Mouse (Mus musculus): ENCODE measurements around the gene Ube2k. TPM values are rescaled to one million over a fixed set of nuclear protein-coding genes. Genes with fewer than 3 reads are reported as not detected.
"Not testable (repeated sequence)": the region's sequence is repeated elsewhere in the genome, so short reads cannot be mapped to it uniquely, and the experiment has no call there.

The Ube2k gene
- 100 to 1,000 TPM in 1 of 2 experiments, 10 to 100 TPM in 1; 97.1 to 108 TPM for polyA plus RNA-seq (2017; shearing (Covaris generic))

DNA sequence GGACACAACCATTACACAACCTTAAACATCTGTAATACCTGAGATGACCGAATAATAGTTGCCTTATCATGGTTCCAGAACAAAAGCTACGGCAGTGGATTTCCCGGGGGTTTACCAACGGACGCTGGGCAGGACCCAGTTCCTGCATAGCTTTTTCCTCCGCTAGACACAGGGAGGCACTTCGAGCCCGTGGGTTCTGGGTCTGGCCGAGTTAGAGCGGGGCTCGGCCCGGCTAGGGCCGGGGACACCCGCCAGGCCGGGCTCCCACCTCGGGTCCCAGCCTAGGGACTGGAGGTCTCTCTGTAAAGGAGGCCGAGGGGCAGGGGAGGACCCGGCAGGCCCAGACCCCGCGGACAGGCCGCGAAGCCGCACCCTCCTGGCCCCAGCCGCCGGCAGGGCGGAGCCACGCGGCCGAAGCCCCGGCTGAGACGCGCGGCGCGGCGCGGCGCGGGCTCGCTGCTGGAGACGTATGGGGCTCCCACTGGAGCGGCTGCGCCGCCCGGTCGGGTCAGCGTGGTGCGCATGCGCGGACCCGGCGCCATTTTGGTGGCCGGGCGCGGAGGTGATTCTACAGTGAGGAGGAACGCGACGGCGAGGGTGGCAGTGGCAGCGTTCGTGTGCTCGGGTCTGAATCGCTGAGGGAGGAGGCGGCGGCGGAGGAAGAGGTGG is at the start of gene Ube2k, which contains the start of gene Smim14:
Gene Ube2k (plus strand): TSS at position 483 of the 669 bp plus-strand sequence.
Gene Smim14 (minus strand): TSS at position 434 of the 669 bp plus-strand sequence.
- ATAC-seq = peak; percentile 78

DNA sequence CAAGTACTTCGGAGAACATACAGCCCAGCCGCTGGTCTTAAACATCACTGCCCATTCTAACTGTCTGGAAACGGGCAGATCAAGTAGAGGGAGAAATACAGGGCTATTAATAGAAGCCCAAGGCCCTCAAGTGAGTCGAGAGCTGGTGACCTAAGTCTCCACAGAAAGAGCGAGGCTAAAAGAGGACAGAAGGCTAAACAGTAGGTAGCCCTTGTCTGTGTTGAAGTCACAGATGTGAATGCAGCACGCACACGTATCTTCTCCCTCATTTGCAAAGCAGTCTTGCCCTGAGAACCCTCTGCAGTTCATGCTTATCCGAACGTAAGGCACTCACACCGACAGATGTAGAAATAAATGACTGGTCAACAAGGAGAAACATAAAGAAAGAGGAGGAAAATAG is 49.7 kb upstream of the Ube2k start:
- ATAC-seq = no peak

DNA sequence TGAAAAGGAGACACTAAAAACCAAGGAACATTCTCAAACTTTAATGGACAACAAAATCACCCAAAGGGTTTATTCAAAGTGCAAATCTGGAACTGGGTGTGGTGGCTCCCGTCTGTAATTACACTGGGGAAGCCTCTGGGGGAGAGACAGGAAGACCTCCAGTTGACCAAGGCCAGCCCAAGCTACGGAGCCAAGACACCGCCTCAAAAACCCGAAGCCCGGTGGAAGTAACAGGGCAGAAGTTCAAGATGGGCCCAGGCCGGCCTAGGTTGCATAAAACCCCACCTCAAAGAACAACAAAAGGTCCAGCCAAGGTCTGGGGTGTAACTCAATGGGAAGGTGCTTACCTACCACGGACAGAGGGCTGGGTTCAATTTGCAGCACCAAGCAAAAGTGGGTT is 48.3 kb upstream of the Ube2k start:
- ATAC-seq = no peak

DNA sequence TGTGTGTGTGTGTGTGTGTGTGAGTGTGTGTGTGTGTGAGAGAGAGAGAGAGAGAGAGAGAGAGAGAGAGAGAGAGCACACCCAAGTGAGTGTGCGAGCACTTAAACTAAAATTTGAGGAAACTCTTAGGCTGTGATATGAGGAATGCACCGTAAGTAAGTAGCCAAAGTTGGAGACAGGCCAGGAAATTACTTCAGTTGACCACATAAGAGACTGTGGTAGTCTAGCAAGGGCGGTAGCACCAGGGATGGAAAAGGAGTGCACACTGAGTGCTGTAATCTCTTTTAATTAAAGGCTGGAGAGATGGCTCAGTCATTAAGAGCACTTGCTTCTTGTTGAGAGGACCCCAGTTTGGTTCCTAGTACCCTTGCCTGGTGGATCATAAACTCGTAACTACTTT is 47.2 kb upstream of the Ube2k start:
- ATAC-seq = no peak

DNA sequence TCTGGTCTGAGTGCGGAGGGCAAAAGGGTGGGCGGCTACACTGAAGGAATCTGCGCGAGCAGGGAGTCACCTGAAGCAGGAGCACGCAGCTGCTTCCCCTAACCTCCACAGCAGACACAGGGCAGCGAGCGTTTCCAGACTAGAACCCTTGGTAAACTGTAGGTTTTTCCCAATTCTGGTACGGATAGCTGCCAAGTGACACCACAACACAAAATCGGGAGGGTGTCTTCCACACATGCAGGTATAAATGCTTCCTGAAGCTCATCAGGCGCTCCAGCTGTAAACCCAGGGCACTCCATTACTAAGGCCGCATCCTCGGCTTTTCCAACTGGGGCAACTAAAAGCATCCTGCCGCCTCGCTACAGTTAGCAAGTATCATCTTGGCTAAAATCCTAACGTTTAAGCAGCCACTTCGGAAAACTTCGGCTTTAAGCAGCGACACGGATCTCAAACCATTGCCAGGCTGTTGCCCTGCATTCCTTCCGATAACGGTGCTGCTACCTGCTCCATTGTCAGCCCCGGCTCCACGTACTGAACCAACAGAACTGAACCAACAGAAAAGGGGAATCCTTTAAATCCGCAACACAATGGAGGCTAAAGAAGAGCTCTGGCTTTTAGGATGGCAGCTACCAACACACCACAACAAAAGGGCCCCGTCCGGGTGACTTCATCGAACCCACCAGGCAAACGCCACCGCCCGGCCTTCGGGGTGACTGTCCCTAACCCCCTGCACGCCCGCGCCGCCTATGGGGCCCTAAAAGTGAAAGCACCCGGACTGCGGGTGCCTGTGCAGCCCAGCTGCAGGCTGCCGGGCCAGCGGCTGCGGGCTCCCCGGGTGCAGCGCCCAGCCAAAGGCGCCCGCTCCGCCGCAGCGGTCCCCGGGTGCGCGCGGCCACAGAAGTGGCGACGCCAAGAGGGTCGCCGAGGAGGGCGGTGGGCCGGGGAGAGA is 45.0 kb upstream of the Ube2k start:
- peak; percentile 48 for ATAC-seq

DNA sequence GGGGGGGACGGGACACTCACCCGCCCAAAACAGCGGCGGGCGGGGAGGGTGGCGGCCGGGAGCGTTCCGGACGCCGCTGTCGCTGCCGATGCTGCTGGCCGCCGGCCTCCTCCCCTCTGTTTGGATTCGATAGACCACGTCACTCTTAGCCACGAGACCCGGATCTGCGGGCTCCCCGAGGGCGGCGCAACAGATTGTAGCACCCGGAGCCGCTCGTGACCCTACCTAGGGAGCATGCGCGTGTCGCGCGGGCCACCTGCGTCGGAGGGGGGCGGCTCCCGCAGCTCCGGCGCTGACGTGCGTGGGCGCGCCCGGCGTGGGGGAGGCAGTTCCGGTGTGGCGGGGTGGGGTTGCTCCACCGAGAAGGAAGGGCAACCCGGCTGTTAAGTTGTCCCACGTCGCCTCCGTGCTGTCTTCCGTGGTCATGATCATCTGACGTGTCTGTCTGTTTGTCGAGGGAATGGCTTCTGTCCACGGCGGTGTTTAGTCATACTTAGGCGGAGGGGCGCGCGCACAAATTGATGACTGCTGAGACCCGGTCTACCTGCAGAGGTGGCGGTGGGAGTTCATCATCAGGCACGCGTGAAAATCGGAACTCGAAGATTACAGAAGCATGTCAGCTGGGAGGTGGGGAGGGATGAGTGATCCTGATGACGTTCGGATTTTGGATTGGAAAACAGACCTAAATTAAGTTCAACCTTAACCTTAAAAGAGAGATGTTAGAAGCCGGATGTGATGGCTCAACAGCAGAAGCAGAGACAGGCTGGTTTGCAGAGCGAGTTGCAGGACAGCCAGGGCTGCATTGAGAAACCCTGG is 44.1 kb upstream of the Ube2k start, which contains the start of gene Gm43552:
Gene Gm43552 (minus strand): TSS at position 118 of the 816 bp plus-strand sequence.
- peak; percentile 84 for ATAC-seq

DNA sequence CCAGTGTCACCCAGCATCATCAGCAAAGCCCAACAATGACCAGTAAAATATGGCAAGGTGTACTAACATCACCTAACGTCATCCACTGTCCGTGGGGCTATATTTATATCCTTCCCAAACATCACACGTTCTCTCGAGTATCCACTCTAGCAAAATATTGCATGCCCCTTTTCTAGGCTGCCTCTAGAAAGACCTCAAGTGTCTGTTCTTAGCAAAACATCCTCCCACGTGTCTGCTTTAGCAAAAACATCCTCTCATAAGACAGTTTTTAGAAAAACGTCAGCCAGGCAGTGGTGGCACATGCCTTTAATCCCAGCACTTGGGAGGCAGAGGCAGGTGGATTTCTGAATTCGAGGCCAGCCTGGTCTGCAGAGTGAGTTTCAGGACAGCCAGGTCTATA is 36.8 kb upstream of the Ube2k start:
- peak; percentile 72 for ATAC-seq

DNA sequence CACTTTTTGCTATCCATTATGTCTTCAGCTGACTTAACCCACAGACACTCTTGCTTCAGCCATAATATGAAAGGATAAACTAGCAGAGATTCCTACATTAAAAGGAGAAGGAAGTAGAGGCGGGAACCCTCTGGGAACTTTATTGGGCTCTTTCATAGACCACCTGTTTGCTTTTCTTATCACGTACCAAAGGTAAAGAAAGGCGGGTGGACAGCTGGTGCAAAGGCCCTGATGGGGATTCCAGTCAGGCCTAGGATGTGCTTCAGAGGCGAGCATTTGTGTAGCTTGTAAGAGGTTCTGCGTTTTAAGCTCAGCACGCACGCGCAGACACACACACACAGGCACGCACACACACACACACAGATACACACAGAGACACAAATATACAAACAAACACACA is 35.6 kb upstream of the Ube2k start:
- ATAC-seq = no peak

DNA sequence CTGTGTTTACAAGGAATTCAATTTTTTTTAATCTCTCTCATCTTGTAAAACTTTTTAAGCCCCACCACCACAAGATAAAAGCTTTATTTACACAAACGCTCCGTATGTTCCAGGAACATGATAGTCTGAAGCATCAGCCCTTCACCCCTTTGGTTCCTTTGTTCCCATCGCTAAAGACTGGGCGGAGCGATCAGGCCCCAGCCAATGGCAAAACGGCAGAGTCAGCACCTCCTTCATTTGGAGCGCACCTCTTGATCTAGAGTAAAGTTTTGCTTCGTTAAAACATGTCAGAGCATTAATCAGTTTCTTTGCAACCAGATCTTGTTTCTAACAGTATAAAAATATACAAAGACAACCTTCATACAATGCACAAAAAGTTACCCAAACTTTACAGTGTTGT is 31.2 kb upstream of the Ube2k start:
- ATAC-seq = no peak

DNA sequence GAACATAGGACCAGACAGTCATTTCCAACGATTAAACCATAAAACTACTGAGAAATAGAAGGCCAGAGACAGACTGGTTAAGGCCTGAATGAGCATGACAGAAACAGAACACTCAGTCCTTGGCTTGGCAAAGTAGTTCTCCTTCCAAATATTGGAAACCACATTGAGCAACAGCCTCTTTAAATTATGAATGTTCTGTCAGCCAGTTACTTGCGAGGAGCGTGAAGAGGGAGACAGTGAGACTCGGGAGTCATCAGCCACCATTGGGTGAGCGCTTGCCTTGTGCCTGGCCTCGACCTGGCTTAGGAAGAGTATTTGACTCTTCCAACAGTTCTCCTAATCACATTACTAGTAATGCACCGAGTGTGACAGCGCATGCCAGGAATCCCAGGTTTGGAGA is 28.6 kb upstream of the Ube2k start:
- ATAC-seq = no peak

DNA sequence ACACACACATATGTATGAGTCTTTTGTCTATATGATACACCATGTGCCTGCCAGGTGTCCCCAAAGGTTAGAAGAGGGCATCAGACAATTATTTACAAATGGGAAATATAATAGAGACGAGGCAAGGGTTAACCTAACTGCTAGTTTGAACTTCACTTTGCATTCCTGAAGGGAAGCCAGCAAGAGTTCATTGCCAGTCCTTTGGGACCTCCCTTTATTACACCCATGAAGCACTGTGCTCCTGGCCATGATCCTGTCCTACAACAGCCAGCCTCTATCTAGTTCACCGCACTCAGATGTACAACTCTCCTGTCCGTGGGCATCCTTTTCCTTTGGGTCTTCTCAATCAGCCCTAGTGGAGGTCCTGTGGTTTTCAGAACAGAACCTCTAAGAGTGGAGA is 23.5 kb upstream of the Ube2k start:
- ATAC-seq = no peak

DNA sequence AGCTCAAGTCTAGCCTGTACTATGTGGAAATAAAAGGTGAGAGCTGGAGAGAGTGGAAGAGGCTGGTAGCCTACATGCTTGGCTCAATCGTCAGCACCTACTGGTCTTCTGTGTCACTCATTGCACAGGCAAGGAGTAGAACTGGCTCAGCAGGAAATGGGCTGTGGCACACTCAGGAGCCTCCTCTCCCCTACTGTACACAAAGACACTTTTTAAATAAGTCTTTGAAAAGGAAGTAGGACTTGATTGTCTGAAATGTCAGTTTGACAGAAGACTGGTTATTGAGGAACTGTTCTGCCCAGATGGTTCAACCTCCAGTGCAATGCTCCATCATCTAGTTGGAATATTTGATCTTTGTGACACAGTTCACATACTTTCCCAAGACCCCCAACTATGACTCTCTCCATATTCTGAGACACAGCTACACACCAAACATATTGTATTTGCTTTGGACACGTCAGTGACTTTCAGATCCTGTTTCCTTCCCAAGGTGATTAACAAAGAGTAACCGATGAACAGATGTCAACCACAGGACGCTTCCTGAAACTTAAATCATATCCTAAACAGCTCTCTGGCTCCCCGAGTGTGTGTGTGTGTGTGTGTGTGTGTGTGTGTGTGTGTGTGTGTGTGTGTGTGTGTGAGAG is 22.3 kb upstream of the Ube2k start:
- ATAC-seq = peak; percentile 92

DNA sequence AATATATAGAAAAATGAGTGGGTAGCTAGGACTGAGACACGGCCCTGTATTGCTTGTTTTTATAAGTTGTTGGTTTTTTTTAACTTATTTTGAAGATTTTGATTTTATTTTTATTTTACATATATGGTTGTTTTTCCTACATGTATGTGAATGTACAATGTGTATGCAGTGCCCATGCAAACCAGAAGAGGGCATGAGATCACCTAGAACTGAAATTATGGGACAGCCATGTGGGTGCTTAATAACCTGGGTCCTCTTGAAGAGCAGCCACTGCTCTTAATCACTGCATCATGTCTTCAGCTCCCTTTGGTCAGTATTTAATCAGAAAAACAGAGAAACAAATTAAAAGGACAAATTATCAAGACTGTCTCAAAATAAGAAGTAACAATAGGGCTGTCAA is 15.2 kb upstream of the Ube2k start:
- no peak for ATAC-seq

DNA sequence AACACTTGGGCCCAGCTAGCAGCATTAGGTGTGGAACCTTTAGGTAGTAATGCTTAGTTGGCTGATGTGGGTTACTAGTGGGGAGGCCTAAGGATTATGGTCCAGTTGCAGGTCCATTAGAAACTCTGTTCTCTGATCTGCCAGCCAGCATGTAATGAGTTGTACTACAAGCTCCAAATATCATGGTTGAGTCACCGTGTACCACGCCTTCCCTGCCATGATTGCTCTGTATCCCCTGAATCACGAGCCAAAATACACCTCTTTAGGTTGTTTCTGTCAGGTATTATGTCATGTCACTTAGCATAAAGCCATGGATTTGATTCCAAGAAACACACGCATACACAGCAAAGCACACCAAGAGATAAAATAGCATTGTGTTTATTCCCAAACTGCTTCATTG is 12.2 kb upstream of the Ube2k start:
- no peak for ATAC-seq

DNA sequence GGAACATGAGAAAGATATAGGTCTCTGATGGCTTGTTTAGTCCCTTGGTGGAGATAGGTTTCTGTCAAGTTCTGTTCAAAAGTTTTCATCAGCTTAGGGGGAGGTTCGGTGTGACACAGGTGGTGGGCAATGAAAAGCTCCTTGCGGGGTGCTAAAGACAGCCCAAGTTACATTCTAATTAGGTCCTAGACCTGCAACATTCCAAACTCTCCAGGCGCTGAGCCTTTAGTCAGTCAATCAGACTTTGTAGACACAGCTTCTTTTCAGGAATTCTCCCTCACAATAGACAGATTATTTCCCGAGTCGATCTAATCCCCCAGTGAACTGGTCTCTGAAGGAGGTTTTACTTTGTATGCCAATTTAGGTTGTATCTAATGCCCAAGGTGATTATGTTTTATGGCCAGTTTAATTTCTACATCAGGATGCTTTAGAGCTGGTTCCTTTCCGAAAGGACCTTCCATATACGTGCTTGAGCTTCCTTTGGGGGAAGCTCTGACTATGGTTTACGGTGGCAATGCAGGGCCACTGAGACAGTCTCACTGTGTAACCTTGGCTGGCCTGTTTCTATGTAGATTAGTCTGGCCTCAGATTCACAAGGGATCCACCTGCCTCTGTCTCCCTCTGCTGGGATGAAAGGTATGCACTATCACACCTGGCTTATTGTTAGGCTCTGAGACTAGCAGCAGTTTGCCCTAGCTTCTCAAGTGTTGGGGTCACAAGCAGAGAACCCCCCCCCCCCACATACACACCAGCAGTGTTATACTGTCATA is 11.2 kb upstream of the Ube2k start:
- peak; percentile 47 for ATAC-seq

DNA sequence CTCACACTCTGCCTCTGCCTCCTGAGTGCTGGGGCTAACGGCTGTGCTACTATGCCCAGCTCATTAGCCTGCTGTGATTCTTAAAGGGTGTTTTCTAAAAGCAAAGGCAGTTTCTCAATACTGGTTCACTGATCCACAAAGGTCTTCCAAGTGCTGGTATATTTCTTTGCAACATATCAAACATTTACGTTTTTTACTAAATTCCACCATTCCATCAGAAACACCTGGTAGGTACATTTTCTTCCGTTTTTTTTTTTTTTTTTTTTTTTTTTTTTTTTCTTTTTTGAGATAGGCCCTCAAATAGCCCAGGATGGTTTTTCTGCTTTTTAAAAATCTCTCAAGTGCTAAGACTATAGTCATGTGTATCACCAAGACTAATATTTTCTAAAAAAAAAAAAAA is 5.8 kb upstream of the Ube2k start:
- ATAC-seq = no peak

DNA sequence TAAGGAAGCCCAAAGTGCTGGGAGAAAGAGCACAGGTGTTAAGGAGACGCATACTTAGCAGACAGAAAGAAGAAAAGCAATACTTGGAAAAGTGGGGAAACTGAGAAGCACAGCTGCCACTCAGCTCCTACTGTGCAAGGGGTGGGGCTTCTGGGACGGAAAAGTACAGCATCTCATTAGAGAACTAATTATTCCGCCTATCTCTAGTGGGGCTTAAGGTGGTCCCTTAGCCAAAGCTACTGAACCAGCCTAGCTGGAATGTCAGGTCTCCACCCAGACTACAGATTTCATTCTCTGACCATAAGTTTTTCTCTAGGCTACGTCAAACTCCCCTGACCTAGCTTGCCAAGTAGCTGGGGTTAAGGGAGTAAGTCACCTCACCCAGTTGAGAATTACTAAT is 2.5 kb upstream of the Ube2k start:
- no peak for ATAC-seq

DNA sequence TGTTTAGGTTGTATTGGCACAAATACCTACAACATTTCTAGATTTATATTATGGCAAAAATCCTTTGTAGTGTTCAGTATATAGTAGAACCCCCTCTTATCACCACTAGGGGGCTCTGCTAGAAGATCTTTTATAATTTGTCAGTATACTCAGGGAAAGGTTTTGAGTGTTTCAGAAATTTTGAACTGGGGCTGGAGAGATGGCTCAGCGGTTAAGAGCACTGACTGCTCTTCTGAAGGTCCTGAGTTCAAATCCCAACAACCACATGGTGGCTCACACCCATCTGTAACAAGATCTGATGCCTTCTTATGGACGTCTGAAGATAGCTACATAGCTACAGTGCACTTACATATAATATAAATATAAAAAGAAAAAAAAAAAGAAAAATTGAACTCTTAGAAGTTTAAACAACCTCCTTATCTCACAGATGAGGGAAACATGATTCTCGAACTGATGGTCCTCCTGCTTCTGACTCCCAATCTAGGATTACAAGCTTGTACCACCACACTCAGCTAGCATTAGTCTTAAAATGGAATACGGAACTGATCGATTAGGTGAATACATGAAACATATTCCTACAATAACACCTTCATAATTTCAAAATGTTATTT is 1.5 kb upstream of the Ube2k start:
- ATAC-seq = peak; percentile 52

DNA sequence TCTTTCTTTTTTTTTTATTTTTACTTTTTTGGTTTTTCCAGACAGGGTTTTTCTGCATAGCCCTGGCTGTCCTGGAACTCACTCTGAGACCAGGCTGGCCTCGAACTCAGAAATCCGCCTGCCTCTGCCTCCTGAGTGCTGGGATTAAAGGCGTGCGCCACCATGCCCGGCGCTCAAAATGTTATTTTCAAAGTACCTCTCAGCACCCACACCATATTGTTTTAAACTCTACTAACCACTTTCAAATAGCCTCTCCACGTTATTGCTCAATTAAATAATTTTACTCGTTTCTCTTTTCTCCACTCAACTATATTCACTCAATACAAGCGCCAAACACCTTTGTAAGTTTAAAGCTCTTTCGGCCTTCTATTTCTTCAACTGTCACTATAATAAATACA is 966 bp upstream of the Ube2k start:
- not testable (repeated sequence) for ATAC-seq

DNA sequence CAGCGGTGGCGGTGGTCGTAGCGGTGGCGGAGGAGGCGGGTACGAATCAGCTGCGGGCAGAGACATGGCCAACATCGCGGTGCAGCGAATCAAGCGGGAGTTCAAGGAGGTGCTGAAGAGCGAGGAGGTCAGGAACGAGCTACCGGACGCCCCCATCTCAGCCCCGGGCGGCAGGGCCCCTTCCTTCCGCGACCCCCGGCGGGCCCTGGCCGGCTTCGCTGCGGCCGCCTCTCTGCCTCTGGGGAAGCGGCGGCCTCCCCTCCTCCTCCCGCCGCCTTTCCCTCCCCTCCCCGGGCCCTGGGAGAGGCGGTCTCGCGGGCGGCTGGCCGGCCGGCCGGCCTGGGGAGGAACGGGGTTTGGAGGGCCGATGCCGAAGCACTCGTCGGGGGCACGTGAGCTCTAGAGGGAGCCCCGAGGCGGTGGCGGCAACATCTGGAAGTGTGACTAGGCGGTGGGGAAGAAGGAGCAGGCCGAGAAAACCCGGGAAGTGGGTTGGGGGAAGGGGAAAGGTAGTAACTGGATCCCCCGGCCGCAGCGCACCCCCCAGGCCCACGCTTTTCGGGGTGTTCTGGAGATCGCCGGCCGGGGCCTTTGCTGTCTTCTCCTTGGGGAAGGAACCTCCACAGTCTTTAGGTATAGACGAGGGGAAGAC is 513 bp downstream of the Ube2k start:
- peak; percentile 24 for ATAC-seq

DNA sequence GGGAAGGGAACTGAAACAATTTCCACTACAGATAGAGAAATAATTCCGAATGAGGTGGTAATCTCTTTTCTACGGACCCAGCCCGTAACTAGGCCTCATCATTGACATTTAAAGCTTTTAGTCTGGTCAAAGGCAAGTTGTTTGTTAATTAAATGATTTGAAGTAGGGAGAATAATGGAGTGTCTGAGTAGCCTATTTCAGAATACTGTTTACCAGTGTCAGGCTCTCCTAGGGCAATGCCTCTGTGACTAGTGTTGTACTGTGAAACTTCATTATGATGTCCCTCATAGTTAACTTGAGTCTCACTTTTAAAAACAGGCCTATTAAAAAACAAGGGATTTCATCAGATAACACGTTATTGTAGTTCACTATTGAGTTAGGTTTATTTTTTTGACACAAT is 1.1 kb downstream of the Ube2k start:
- no peak for ATAC-seq
